Mouse (Mus musculus) embryonic fibroblast, embryonic 13.5 days (primary cell): ENCODE results near the gene Dppa4.

Experiments
- CTCF ChIP-seq: IDR thresholded peaks from 2 replicates; pipeline ENCODE4 v1.5.1; 2011; ENCODE audit warnings: mild to moderate bottlenecking, control low read depth, low read length, moderate library complexity, borderline replicate concordance; ENCODE audit not compliant: insufficient read depth
- POLR2A ChIP-seq: IDR thresholded peaks from 2 replicates; pipeline ENCODE4 v1.6.1; 2011; ENCODE audit warnings: low read depth, mild to moderate bottlenecking, control low read depth, low read length, moderate library complexity

DNA sequence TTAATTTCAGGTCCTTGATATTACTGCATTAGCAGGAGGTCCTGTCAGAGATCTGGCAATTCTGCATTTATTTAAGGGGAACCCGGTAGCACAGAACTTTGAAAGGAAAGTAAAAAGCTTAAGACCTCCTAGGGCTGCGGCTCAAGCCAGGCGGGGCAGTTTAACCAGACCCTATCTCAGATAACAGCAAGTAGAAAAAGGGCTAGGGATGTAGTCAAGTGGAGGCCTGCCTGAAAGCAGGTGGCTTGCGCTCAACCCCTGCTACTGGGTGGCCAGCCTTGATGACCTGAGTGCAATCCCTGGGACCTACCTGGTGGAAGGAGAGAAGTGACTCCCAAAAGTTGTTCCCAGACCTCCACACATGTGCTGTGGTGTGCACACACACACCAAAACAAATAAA lies 6.6 kb upstream of the Dppa4 start:
- TF ChIP-seq CTCF, result no peak
- no peak for TF ChIP-seq POLR2A
